18 mouse cellular contexts compared by ENCODE assay signal in genomic region chr11:105121792-105122191, GRCm38 (mm10). TPM values are rescaled to one million over a fixed set of nuclear protein-coding genes. Genes with fewer than 3 reads are reported as not detected.
"Had no signal": no experiment of that assay in that cellular context is flagged by ENCODE, and none has a peak within 500 bp of the region (broad histone marks: within the 10 kb centered on the region; RNA-seq: fewer than 3 reads in every experiment).

No protein-coding gene starts in this region.

RNA-seq across cellular contexts. Expression of gene Gm10842, which starts 24.9 kb away (rescaled TPM):
- total RNA-seq: megakaryocyte progenitor cell, adult 5-6 weeks had no signal
- polyA plus RNA-seq: liver, embryonic 16.5 days; lung, embryonic 15.5 days; lung, postnatal 0 days; macrophage; midbrain, embryonic 11.5 days; midbrain, embryonic 13.5 days; midbrain, embryonic 15.5 days; myocyte; neural tube, embryonic 11.5 days; neural tube, embryonic 13.5 days; neural tube, embryonic 15.5 days; small intestine, adult 2 months; stomach, embryonic 14.5 days; stomach, embryonic 16.5 days; testis, adult 2 months; thymus, adult 2 months; urinary bladder, adult 2 months had no signal

RNA-seq across cellular contexts. Expression of gene Efcab3, which starts 58.4 kb away (rescaled TPM):
- total RNA-seq: megakaryocyte progenitor cell, adult 5-6 weeks had no signal
- polyA plus RNA-seq: lung, embryonic 15.5 days; lung, postnatal 0 days; macrophage; midbrain, embryonic 11.5 days; midbrain, embryonic 13.5 days; midbrain, embryonic 15.5 days; myocyte; neural tube, embryonic 11.5 days; neural tube, embryonic 13.5 days; neural tube, embryonic 15.5 days; small intestine, adult 2 months; thymus, adult 2 months; urinary bladder, adult 2 months had no signal
